Mouse (Mus musculus) c-Kit-negative CD71-positive TER-119-positive erythroid progenitor cells, embryonic 14.5 days (primary cell): Measurements from ENCODE around the gene Rrnad1.

ENCODE experiments used
- DNase-seq: peaks from one replicate; pipeline ENCODE4 v3.0.0-alpha.2; 2013; ENCODE audit warnings: low read depth, low spot score

The Rrnad1 gene

GRCm38 (mm10) chr3:87949266-87949954, 18.9 kb upstream of the Rrnad1 start:
- DNase-seq: no peak

DNA sequence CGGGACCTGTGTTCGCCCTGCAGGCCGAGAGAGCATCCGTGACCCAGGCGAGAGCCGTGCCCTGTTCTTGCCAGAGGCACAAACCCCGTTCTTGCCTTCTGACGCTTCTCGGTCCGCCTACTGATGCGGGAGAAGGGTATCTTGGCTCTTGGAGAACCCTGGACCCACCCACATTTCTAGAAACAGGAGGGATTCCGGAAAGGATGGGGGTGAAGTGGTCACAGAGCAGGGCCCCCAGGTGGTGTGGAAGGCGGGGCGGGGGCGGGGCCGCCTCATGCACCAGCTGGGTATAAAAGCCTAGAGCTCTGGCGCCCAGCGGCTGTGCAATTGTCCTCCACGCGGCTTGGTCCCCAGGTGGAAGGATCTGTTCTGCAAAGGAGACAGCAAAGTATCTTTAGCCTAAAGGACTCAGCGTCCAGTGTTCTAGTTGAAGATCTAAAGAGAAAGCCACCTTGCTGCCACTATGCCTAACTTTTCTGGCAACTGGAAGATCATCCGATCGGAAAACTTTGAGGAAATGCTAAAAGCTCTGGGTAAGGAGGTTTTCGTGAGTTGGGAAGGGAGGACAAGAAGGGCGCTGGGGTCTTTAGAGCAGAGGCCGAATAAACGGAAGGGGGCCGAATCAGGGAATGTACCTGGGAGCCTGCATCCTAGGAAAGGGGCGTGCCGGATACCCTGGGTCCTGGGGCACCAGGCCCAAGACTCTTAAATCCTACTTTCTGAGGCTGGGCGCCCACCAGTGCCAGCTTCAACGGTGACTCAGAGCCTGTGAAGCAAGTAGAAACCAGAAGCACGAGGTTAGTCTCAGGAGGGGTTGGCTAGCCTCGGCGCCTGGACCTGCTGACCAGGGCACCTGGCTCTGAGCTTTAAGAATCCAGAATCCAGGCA, 18.1 kb upstream of the Rrnad1 start, which contains the start of gene Crabp2:
TSS of gene Crabp2 (plus strand) at position 289 of the 888 bp plus-strand sequence.
- no peak for DNase-seq

- DNase-seq: no peak
Measured at GRCm38 (mm10) chr3:87947811-87948199, 17.3 kb upstream of the Rrnad1 start.

DNA sequence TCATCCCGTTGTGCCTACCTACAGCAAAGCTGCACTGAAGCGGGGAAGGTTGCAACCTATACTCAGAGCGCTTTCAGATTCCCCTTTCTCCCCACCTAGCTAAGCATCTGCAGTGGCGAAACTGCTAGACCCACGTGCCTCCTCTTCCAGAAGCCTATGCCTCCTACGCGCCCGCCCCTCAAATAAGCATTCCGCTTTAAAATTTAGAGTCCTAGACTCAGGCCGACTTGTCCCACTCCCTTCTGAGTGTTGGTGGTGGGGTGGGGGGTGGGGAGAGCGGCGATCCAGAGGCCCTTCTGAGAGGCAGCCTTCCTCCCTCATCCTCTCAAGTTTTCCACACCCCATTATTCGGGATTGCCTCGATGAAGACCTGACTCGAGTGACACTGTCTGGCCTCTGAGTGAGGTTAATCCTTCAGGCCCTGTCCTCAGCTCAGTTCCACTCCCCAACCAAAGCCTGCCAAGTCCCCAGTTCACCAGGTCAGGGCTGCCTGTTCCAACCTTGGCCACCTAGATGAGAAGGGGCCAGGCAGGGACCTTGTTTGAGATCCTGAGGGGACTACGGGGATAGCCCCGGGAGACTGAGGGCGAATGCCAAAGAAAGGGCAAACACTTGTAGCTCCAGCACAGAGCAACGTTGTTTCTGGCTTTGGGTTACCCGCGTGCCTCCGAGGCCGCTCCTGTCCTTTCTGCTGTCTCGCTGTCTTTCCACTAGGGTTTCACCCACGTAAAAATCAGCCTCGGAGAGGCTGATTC, 16.7 kb upstream of the Rrnad1 start:
- no peak for DNase-seq

DNA sequence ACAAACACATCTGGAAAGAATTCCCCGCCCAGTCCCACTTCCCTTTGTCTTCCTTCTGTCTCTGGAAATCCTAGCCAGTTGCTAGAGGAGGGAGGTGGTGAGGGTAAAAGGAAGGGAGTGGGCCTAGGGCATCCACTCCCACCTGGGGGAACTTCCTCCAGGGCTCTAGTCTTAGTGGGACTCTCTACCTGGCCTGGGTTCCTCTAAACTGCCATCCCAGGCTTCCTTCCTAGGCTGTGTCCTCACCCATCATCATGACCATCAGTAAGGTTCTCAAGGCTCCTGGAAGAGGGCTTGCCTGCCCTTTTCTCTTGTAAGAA, 16.0 kb upstream of the Rrnad1 start:
- DNase-seq: no peak

DNA sequence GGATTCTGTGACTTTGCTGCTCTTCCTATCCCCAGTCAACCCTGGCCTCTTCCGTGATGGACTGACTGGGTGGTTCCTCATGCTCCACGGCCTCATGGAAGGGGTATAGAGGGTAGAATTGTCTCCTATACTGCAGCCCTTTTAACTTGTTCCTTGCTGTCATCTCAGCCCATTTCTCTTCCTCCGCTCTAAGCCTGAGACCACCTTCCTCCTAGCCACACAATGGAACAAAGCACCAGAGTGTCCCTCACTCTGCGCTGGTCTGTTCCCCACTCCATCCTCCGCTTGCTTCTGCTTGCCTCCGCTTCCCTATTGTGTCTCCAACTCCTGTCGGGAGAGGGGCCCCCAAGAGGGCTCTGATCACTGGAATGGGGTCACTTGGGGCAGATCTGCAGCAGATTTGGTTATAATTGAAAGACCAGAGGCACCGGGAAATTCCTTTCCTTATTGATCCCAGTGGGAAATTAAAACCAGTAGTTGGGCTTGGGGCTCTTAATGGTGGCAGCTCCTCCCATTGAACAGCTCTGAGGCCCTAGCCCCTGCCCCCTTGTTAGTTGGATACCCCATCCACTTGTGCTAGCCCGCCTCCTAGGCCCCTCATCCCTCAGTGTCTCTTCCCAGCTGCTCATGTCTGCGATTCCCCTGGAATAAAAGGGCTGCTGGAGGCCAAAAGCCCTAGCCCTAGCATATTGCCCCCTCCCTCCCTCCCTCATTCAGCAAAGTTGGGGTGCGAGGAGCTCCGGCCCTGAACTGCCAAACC, 15.4 kb upstream of the Rrnad1 start:
- DNase-seq: no peak

GRCm38 (mm10) chr3:87944838-87945600, 14.5 kb upstream of the Rrnad1 start:
- DNase-seq: no peak

DNA sequence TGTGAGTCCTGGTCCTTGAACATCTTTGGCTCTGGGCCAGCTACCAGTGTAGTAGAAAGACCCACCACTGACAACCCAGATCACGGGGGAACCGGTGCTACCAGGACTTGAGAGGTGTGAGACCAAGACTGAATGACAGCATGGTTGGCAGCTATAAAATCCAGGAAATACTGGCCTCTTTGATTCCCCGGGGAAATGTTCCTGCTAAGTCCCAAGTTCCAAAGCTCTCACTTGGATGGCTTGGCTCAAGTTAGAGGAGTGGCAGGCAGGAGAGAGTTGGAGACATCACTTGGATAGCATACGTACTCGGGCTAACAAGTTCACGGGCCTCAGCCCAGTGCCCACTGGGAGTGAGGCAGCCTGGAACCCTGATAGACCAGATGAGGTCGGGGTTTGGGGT, 13.1 kb upstream of the Rrnad1 start:
- no peak for DNase-seq

DNA sequence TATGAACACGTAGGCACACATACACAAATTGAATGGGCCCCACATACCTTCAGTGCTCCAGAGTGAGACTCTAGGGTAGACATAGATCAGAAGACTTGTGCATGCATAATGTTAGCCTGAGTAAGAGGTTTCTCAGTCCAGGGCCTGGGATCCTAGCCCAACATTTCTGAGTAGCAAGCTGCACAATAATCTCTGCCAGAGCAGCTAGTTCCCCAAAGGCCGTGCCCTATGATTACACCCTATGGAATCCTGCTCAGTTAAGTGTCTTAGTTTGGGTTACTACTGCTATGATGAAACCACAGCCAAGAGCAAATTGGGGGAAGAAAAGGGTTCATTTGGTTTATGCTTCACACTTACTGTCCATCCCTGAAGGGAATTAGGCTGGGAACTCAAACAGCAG, 12.0 kb upstream of the Rrnad1 start:
- no peak for DNase-seq

DNA sequence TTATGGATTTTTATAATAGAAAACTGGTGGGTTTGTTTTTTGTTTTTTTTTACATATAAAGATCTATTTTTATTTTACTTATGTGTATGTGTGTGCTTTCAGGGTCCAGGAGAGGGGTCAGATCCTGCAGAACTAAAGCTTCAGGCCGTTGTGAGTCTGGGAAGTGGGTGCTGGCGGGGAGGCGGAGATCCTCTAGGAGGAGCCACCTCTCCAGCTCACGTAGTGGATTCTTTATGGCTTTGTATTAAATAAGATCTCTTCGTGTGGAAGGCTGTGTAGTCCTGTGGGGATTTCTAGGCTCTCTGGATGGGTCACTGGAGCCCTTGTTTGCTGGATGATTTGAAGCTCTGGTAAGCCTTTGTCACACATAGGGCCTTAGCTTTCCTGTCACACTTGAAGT, 10.1 kb upstream of the Rrnad1 start:
- DNase-seq: no peak

DNA sequence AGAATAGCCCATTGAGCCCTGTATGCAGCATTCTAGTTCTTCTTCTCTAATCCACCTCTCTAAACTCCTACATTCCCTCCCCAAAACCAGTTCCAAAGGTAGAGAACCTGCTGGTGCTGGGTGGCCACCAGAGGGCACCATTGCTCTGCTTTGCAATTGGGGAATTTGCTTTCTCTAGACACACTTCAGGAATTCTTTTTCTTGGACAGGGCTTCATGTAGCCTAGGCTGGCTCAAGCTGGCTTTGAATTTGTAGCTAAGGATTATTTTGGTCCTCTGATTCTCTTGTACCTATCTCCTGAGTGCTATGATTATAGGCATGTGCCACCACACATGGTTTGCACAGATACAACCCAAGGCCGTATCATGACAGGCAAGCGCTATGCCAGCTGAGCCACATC, 5.3 kb upstream of the Rrnad1 start:
- DNase-seq: peak; percentile 44

DNA sequence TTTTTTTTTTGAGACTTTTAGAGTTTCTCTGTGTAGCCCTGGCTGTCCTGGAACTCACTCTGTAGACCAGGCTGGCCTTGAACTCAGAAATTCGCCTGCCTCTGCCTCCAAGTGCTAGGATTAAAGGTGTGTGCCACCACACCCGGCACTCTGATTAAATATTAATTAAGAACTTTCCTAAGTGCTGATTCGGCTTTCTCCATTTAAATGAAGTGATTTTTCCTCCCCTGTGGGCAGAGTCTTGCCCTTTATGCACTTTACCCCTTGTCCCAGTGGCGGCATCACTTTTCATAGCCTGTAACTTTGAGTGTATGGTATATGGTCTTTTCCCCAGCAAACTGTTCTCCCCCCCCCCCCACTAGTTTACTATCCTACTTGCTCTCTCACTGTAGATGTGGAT, 4.7 kb upstream of the Rrnad1 start:
- DNase-seq: no peak

DNA sequence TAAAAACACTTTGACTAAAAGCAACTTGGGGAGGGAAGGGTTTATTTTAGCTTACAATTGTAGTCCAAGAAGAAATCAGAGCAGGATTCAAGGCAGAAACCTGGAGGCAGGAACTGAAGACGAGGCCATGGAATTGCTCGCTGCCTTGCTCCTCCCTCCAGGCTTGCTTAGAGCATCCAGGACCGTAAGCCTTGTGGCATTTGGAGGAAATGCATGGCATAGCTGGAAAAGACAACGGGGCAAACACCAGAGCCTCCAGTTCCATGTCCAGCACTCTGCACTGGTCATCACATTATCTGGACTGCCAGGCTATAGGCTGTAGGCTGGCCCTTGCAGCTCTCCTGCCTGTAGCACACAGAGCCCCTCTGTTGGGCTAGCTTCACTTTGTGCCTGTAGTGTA, 4.0 kb upstream of the Rrnad1 start:
- no peak for DNase-seq

- DNase-seq: no peak
Measured at GRCm38 (mm10) chr3:87934026-87934425, 3.5 kb upstream of the Rrnad1 start.

- DNase-seq: no peak
Measured at GRCm38 (mm10) chr3:87929341-87930077, 1.0 kb downstream of the Rrnad1 start.

DNA sequence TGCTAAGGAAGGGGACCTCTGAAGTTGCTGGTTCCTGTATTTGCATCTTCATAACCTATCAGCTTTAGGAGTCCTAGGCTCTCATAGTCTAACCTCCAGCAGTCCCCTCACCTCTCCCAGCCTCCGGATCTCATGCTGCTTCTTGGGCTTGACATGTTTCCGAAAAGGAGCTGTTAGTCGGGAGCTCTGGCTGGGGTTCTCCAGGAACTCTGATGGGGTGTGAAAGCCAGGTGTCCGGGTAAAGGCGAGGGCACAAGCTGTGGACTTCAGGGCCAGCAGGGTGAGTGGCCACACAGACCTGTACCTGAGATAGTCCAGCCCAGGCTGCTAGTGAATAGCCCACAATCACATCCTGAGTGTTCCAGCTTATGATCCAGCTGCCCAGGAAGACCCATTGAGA, 3.1 kb downstream of the Rrnad1 start:
- no peak for DNase-seq

DNA sequence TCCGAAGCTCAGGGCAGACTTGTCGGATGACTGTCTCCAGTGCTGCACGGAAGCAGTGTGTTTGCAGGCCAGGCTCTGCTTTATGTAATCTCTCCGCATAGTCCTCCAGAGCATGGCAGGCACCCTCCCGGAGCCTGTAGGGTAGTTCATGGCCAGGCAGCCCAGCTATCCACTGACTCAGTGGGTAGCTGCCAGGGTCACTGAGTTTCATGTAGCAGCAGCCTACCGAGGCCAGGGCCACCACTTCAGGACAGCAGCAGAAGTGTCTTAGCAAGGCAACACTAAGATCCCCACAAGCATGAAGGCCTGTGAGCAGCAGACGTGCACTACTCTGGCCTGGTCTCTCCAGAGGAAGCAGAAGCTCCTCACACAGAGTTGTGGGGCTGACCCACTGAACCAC, 5.5 kb downstream of the Rrnad1 start:
- no peak for DNase-seq

GRCm38 (mm10) chr3:87920270-87920943, 10.1 kb downstream of the Rrnad1 start:
- DNase-seq: no peak

GRCm38 (mm10) chr3:87919336-87920108, 11.0 kb downstream of the Rrnad1 start, which contains the start of gene Mrpl24:
Mrpl24 (plus strand) TSS chr3:87919506.
- no peak for DNase-seq
